Mouse (Mus musculus) 3134 (cell line): ENCODE results near the gene 3830403N18Rik.
"Not testable (repeated sequence)": the region's sequence is repeated elsewhere in the genome, so short reads cannot be mapped to it uniquely, and the experiment has no call there.

Experiments used
- DNase-seq: peaks from one replicate; pipeline ENCODE4 v3.0.0-alpha.2; 2011; ENCODE audit warnings: low spot score; ENCODE audit not compliant: insufficient read length; ENCODE audit errors: extremely low read depth

Gene 3830403N18Rik

DNA sequence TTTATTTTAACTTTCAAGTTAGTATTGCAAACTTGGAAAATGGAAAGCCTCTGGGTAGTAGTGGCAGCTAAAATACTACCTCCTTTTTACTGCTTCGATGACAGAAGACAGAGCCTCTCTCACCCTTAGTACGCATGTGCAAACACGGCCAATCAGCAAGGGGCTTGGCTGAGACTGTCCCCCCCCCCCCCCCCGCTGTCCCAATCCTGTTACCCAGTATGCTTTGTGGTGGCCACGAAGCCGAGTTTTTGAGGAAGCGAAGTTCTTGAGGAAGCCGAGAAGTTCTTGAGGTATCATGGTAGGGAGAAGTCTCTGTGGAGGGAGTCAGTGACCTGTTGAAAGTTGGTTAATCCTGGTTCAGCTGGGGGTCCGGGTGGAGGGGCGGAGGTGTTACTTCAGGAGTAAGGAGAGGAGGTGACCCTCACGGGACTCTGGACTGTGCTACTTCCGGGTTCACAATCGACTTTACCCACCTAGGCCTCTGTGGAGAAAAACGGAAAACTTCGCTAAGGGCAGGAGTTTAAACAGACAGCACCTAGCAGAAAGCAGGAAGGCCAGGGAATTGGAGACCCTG is at the start of gene 3830403N18Rik:
3830403N18Rik (plus strand) TSS at position 237 of the 574 bp plus-strand sequence.
- DNase-seq: peak; percentile 59

DNA sequence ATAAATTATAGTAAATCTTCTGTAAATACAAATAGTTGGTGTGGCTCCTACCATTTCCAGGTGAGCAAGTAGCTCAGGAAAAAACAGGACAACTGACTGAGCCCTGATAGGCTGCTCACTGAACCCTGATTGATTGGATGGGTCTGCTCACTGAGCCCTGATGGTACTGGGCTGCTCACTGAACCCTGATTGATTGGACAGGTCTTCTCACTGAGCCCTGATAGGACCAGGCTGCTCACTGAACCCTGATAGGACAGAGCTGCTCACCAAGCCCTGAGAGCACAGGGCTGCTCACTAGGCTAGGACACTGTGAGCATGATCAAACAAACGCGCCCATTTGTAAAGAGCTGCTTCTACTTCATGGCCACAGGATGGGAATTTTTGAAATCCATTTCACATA is 15.0 kb downstream of the 3830403N18Rik start:
- no peak for DNase-seq

DNA sequence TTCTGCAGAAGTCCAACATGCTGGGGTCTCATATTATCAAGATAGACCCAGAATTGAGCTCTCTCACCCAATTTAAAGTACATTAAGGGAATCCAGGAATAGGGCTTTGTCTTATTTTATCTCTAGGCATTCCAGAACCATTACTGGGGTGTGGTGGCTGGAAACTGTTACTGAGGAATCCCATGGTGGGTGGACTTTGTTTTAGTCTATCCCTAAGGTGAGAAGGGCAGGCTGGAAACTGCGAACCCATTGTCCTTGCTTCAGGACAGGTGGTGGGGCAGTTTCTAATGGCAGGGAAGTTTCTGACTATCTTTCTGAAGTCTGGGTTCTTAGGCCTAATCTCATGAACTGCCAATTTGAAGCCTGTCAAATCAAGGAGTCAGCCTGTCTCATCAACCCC is 50.1 kb downstream of the 3830403N18Rik start:
- not testable (repeated sequence) for DNase-seq
